Mouse (Mus musculus) hindbrain, embryonic 10.5 days (tissue): Measurements from ENCODE around the gene Pogk. TPM values are rescaled to one million over a fixed set of nuclear protein-coding genes. Genes with fewer than 3 reads are reported as not detected.
A peak's percentile ranks its signal among the peaks of the same experiment; 100 is the strongest.

Source experiments
- DNase-seq: peaks from one replicate; pipeline ENCODE4 v3.0.0-alpha.2; 2017; ENCODE audit warnings: low spot score
- H3K27ac ChIP-seq: fragments of 300-500 bp; sonication (generic); 2 replicates; pipeline ENCODE4 v1.5.1; 2016; ENCODE audit warnings: mild to moderate bottlenecking, moderate library complexity
- H3K27me3 ChIP-seq: fragments of 300-500 bp; sonication (generic); 2 replicates; pipeline ENCODE4 v1.6.1; 2016; ENCODE audit warnings: mild to moderate bottlenecking; ENCODE audit not compliant: poor library complexity, insufficient read depth, severe bottlenecking
- H3K36me3 ChIP-seq: fragments of 300-500 bp; sonication (generic); 2 replicates; pipeline ENCODE4 v1.6.1; 2016; ENCODE audit warnings: mild to moderate bottlenecking, moderate library complexity
- H3K4me1 ChIP-seq: fragments of 300-500 bp; sonication (generic); replicated peaks from 2 replicates; pipeline ENCODE4 v1.6.1; 2016; ENCODE audit warnings: mild to moderate bottlenecking
- H3K4me3 ChIP-seq: fragments of 300-500 bp; sonication (generic); 2 replicates; pipeline ENCODE4 v1.5.1; 2016; ENCODE audit warnings: mild to moderate bottlenecking, moderate library complexity
- H3K9me3 ChIP-seq: fragments of 300-500 bp; sonication (generic); 2 replicates; pipeline ENCODE4 v1.6.1; 2016; ENCODE audit warnings: mild to moderate bottlenecking, moderate library complexity
- WGBS: fragments of 180-500 bp; shearing (Covaris S2); methylation state at CpG from one replicate; pipeline ENCODE4 v1.1.7; 2016; 5-methylcytosine and 5-hydroxymethylcytosine counted together
- polyA plus RNA-seq: library from polyadenylated mRNA; unstranded; fragments of >200 nt; fragmentation: Nextera tagmentation; extraction: Ambion mirVana; gene quantifications from 2 replicates; pipeline ENCODE4 v1.2.1, GENCODE M21; 2016

The Pogk gene
- polyA plus RNA-seq, result 27.7 and 33.2 TPM in 2 replicates

DNA sequence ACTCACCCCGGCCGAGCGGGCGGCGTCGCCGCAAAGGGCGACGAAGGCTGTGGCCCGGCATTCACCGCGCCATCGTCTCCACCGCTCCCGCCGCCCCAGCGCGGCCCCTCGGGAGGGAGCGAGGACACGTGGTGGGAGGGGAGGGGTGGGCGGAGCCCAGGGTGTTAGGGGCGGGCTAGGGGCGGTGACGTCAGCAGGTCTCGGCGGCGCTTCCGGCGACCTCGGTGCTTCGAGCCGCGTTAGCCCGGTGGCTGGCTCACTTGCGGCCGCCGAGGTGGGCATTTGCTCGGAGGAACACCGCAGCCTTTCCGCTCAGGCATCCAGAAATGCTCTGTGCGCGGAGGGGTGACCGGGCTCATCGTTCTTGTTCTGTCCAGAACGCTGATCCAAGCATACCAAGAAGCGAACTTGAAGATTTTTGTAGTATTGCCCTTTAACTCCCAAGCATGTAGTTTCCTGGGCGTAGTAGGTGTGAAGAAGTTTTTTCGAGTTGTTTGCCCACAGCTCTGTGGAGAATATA is at the start of gene Pogk:
TSS of gene Pogk (minus strand) at position 163 of the 520 bp plus-strand sequence.
- peaks cover 37% of the 10 kb centered on the region for H3K36me3 ChIP-seq
- peak within 1 kb of the TSS; percentile 71 for H3K4me3 ChIP-seq
- peak within 1 kb of the TSS; percentile 95 for H3K27ac ChIP-seq
- peak; percentile 90 for DNase-seq
- WGBS, result 8% methylated on average over 40 of the region's 49 CpGs
- peaks cover 11% of the 10 kb centered on the region for H3K9me3 ChIP-seq
- H3K27me3 ChIP-seq, result peaks cover 6% of the 10 kb centered on the region; the same call in 1 of the 2 replicates
- H3K4me1 ChIP-seq, result peaks cover 23% of the 10 kb centered on the region

DNA sequence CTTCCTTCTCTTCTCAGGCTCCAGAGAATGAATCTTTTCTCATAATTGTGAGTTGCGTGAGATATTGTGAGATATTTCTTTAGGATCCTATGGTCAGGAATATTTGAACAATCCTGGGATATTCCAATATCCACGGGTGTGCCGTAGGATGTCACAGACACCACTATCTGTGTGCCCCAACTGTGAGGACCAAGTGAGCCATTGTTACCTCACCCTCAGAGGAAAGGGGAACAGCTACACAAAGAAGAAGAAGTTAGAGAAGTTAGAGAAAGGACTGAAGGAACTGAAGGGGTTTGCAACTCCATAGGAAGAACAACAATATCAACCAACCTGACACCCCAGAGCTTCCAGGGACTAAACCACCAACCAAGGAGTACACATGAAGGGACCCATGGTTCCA is 32.3 kb upstream of the Pogk start:
- H3K36me3 ChIP-seq, result no peaks in the 10 kb centered on the region

DNA sequence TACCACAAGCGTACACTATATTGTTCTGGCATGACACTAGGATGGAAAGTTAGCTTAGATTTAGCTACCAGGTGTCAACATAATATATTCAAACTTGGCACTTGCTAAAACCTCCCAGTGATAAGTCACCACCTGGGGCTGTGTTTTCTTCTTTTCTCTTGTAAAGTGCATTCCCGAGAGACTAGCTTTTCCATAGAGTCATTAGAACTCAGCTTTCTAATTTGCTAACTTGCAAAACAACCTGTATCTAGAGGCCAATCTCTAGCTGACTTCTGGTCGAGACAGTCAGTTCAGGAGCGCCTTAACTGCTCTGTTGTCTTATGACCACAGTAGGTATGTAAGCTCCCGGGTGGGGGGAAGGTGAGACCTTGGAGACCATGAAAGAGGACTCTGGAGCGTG is 29.8 kb upstream of the Pogk start:
- no peak overlapping the region for H3K27ac ChIP-seq
- H3K9me3 ChIP-seq, result no peaks in the 10 kb centered on the region
- 70% methylated on average over 6 of the region's 6 CpGs for WGBS
- no peak overlapping the region for H3K4me3 ChIP-seq
- H3K4me1 ChIP-seq, result no peaks in the 10 kb centered on the region
- DNase-seq, result no peak
- H3K27me3 ChIP-seq, result no peaks in the 10 kb centered on the region
- no peaks in the 10 kb centered on the region for H3K36me3 ChIP-seq

More for the DNA sequence above, 32.3 kb upstream of the Pogk start:
- H3K27me3 ChIP-seq, result no peaks in the 10 kb centered on the region
- no peaks in the 10 kb centered on the region for H3K9me3 ChIP-seq
- DNase-seq, result no peak
- no peak overlapping the region for H3K27ac ChIP-seq
- H3K4me1 ChIP-seq, result no peaks in the 10 kb centered on the region
- WGBS, result 91% methylated on average over 3 of the region's 3 CpGs
- H3K4me3 ChIP-seq, result no peak overlapping the region

DNA sequence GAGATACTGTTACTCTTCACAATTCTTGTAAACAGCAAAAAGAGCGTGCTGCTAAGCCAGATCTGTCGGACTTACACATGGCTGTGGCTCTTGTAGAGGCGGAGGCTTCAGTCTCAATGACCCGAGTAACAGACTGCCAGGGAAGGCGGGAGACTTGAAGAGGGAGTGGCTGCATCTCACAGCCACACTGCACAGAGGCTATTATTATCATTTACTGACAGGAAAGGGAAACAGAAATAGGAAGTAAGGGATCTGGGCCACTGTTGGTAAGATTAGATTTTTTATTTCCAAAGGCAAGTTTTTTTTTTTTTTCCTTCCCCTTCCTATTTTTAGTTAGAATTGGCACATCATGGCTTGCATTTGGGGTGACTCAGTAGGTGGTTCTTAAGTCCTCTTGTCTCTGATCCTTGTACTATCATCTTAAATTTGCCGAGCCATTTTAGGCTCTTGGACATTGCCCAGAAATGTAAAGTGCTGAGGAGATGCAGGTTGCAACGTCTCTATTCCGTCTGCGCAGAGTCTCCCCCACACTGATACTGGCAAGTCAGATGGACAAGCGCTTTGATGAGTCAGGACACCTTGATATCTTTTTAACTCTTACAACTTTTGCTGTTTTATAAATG is 20.3 kb upstream of the Pogk start:
- Histone ChIP-seq H3K27ac (no peak overlapping the region), H3K27me3 (no peaks in the 10 kb centered on the region), H3K4me3 (no peak overlapping the region), H3K9me3 (no peaks in the 10 kb centered on the region), H3K4me1 (no peaks in the 10 kb centered on the region), H3K36me3 (no peaks in the 10 kb centered on the region)
- 74% methylated on average over 10 of the region's 10 CpGs for WGBS
- no peak for DNase-seq

DNA sequence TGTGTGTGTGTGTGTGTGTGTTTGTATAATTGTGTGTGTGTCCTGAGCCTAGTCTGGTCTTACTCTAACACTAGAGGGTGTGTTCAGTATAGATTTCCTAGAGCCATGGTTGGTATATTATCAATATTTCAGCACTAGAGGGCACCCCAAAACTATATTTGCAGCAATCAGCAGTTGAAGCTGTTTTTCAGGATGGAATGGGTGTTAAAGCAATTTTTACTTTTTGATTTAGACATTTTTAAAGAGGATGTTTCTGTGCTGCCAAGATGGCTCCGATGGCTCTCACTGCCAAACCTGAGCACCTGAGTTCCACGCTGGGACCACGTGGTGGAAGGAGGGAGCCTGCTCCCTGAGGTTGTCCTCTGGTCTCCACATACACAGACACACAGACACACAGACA is 19.4 kb upstream of the Pogk start:
- no peaks in the 10 kb centered on the region for H3K27me3 ChIP-seq

DNA sequence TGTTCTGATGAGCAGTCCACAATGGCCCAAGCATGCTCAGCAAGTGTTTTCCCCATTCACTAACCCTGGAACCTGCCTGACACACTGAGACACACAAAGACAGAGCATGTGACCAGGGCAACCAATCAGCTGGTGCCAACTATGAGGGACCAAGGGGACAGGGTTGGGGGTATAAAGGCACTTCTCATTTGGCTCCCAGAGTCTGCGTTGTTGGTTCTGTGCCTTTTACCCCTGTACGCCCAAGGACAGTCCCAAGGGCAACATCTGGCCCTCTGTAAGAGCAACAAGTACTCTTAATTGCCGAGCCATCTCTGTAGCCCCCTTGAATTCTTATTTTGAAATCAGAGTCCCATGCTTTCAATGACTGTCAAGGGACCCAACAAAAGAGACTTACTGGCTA is 2.6 kb upstream of the Pogk start:
- Histone ChIP-seq H3K27ac (no peak overlapping the region), H3K4me1 (peaks cover 22% of the 10 kb centered on the region), H3K36me3 (peaks cover 12% of the 10 kb centered on the region), H3K4me3 (no peak overlapping the region), H3K27me3 (peaks cover 6% of the 10 kb centered on the region; the same call in 1 of the 2 replicates), H3K9me3 (peaks cover 11% of the 10 kb centered on the region)
- DNase-seq, result no peak
- 90% methylated on average over 3 of the region's 3 CpGs for WGBS

More for the DNA sequence above, 19.4 kb upstream of the Pogk start:
- H3K4me1 ChIP-seq, result no peaks in the 10 kb centered on the region
- WGBS, result 78% methylated on average over 3 of the region's 3 CpGs
- H3K27ac ChIP-seq, result no peak overlapping the region
- DNase-seq, result no peak
- H3K9me3 ChIP-seq, result no peaks in the 10 kb centered on the region
- no peaks in the 10 kb centered on the region for H3K36me3 ChIP-seq
- H3K4me3 ChIP-seq, result no peak overlapping the region

DNA sequence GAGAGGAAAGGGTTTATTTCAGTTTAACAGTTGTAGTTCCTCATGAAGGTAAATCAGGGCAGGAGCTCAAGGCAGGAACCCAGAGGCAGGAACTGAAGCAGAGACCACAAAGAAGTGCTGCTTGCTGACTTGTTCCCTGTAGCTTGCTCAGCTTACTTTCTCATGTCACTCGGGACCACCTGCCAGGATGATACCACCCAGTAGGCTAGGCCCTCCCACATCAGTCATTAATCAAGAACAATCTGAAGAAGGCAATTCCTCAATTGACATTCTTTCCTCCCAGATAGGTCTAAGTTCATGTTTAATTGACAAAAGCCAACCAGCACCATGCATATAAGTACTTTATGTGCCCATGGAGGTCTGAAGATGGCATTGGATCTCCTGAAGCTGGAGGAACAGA is 1.9 kb upstream of the Pogk start:
- Histone ChIP-seq H3K27me3 (peaks cover 6% of the 10 kb centered on the region; the same call in 1 of the 2 replicates), H3K9me3 (peaks cover 11% of the 10 kb centered on the region), H3K4me3 (no peak overlapping the region), H3K36me3 (peaks cover 19% of the 10 kb centered on the region), H3K27ac (no peak overlapping the region), H3K4me1 (peaks cover 23% of the 10 kb centered on the region)
- no peak for DNase-seq
- WGBS, result 84% methylated on average over 1 of the region's 1 CpGs

DNA sequence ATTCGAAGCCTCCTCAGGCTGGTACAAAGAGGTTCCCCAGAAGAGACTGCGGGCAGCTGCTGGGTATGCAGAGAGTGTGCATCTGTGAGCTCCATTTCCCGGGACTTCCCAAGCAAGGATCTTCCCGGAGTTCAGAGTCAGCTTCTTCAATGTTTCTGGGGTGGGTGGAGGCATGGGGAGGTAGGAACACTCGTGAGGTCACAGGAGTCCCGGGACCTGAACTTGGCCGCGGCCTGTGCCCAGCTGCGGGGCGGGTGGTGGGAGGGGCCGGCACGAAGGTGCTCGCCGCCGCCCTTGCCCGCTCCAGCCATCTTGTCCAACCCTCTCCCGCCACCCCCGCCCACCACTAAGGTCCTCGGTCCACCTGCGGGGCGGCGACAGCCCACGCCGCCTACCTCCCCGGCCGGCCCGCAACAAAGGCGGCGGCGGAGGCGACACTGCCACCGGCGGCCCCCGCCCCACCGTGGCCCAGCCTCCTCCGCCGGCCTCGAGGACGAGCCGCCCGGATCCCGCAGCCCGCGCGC is 424 bp downstream of the Pogk start:
- peak; percentile 62 for DNase-seq
- WGBS, result 2% methylated on average over 42 of the region's 45 CpGs
- Histone ChIP-seq H3K27ac (peak overlapping the region; percentile 95), H3K36me3 (peaks cover 42% of the 10 kb centered on the region), H3K27me3 (peaks cover 6% of the 10 kb centered on the region; the same call in 1 of the 2 replicates), H3K4me3 (peak overlapping the region; percentile 71), H3K4me1 (peaks cover 23% of the 10 kb centered on the region), H3K9me3 (peaks cover 11% of the 10 kb centered on the region)

DNA sequence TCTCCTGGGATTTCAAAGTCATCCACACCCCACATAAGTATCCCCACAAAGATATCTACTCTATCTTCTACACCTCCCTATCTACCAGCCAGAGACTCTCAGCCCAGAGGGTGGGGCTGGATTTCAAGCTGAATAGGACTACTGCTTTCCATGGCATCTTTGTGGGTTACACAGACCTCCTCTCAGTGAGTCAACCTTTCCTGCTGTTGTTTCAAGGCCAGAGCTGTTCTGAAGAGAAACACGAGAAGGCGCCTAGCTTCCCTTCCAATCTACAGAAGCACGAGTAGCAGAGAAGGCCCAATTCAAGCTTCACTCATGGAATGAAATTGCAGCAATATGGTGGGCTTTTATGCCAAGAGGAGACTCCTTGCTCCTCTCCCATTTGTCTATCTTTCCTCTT is 5.8 kb downstream of the Pogk start:
- Histone ChIP-seq H3K9me3 (no peaks in the 10 kb centered on the region), H3K27ac (no peak overlapping the region), H3K36me3 (peaks cover 96% of the 10 kb centered on the region), H3K4me1 (peaks cover 16% of the 10 kb centered on the region), H3K4me3 (no peak overlapping the region), H3K27me3 (no peaks in the 10 kb centered on the region)
- DNase-seq, result no peak
- 91% methylated on average over 3 of the region's 3 CpGs for WGBS

DNA sequence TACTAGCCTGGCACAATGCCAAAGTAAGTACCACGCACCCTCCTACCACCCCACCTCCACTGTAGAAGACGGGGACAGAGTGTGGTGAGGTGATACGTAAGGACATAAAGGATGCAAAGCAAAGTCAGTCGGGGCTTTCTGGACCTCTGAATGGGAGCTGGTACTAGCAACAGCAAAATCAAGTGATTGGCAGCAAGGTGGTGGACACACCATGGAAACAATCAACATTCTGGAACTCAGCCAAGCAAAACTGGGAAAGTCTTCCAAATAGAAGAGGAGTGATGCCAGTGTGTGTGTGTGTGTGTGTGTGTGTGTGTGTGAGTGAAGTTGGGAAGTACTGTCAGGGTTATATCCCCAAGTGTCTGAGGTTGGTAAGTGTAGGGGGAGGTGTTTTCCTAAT is 7.7 kb downstream of the Pogk start:
- H3K27ac ChIP-seq, result no peak overlapping the region
- H3K4me3 ChIP-seq, result no peak overlapping the region
- 93% methylated on average over 4 of the region's 4 CpGs for WGBS
- H3K36me3 ChIP-seq, result peaks cover 100% of the 10 kb centered on the region
- no peaks in the 10 kb centered on the region for H3K4me1 ChIP-seq
- no peaks in the 10 kb centered on the region for H3K9me3 ChIP-seq
- H3K27me3 ChIP-seq, result no peaks in the 10 kb centered on the region
- no peak for DNase-seq

DNA sequence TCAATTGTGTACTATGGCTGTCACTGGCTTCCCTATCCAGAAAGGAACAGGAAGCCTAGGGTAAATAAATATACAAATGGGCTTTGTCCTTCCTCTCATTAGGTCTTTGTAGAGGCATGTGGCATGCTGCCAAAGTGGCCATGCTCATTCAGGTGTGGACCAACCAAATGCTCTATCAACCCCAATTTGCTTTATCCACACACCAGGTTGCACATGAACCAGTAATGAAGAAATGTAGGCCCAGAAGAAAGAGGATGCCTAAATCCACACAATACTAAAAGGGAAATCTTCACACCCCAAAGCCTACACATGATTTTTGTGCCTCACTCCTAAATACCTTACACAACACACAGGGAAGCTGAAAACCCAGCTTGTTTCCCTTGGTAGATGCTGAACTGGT is 8.2 kb downstream of the Pogk start:
- Histone ChIP-seq H3K27me3 (no peaks in the 10 kb centered on the region), H3K27ac (no peak overlapping the region), H3K4me3 (no peak overlapping the region), H3K36me3 (peaks cover 100% of the 10 kb centered on the region), H3K9me3 (no peaks in the 10 kb centered on the region), H3K4me1 (no peaks in the 10 kb centered on the region)
- DNase-seq, result no peak

DNA sequence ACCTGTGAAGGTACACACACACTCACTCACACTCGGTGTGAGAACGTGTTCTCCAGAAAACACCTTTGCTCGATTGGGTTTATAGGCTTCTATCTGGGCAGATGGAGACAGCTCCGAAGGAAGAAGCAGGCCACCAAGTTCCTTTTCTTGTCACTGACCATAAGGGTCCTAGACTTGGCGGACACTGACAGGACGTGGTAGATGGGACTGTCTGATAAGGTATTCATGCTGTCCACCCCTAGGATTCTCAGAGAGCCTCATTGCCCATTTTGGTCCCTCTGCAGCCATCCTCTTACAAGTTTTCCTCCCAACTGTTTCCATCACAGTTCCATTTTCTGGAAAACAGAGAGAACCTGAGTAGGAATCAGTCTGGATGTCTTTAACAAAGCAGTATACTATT is 13.3 kb downstream of the Pogk start:
- Histone ChIP-seq H3K27me3 (no peaks in the 10 kb centered on the region), H3K36me3 (peaks cover 100% of the 10 kb centered on the region), H3K4me3 (no peak overlapping the region), H3K4me1 (no peaks in the 10 kb centered on the region), H3K27ac (no peak overlapping the region), H3K9me3 (no peaks in the 10 kb centered on the region)
- WGBS, result 93% methylated on average over 6 of the region's 6 CpGs
- DNase-seq, result no peak

DNA sequence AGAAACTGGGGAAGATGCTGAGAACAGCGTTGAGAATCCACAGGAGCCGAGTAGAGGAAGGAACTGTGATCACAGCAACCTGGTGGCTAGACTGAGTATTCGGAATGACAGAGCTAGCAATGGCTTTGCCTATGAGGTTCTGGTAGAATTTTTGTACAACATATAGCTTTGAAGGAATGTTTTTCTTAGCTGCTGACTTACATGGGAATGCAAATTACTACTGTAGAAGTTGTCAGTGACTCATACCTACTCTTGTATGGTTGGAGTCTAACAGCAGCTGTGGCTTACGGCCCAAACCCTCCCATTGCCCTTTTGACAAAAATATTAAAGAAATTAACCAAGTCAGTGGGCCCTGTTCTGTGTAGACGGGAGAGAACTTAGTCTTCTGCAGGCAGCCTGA is 14.0 kb downstream of the Pogk start:
- Histone ChIP-seq H3K27me3 (no peaks in the 10 kb centered on the region), H3K4me1 (no peaks in the 10 kb centered on the region), H3K36me3 (peaks cover 100% of the 10 kb centered on the region), H3K9me3 (no peaks in the 10 kb centered on the region), H3K27ac (no peak overlapping the region), H3K4me3 (no peak overlapping the region)
- WGBS, result 91% methylated on average over 5 of the region's 5 CpGs
- no peak for DNase-seq
